Mouse (Mus musculus): ENCODE data around the gene Zfp207. TPM values are rescaled to one million over a fixed set of nuclear protein-coding genes. Genes with fewer than 3 reads are reported as not detected.
"Not testable (repeated sequence)": the region's sequence is repeated elsewhere in the genome, so short reads cannot be mapped to it uniquely, and the experiment has no call there.

Gene Zfp207
- polyA plus RNA-seq, 1 experiment from 2014 or later, result 226 TPM

- H3K4me1 ChIP-seq, result no peaks in the 10 kb centered on the region
- H3K27me3 ChIP-seq, result no peaks in the 10 kb centered on the region
- no peak overlapping the region for H3K9ac ChIP-seq
- H3K36me3 ChIP-seq, result peaks cover 14% of the 10 kb centered on the region
- no peak overlapping the region for H3K4me2 ChIP-seq
- no peak overlapping the region for H3K27ac ChIP-seq
- 63% methylated on average over 1 of the region's 1 CpGs for WGBS
- ATAC-seq (ENCODE audit: borderline replicate concordance, extremely low read depth, low FRiP score, low TSS enrichment), result no peak
- H3K9me3 ChIP-seq, result no peaks in the 10 kb centered on the region
- no peak overlapping the region for H3K4me3 ChIP-seq
Observed at GRCm38 (mm10) chr11:80419743-80420142, 36.7 kb downstream of the Zfp207 start.

- 62% methylated on average over 2 of the region's 2 CpGs for WGBS
- Histone ChIP-seq H3K9ac (no peak overlapping the region), H3K9me3 (no peaks in the 10 kb centered on the region), H3K27me3 (no peaks in the 10 kb centered on the region), H3K4me3 (no peak overlapping the region), H3K4me1 (no peaks in the 10 kb centered on the region), H3K4me2 (no peak overlapping the region), H3K27ac (no peak overlapping the region), H3K36me3 (peaks cover 10% of the 10 kb centered on the region)
- ATAC-seq (ENCODE audit: borderline replicate concordance, extremely low read depth, low FRiP score, low TSS enrichment), result no peak
Observed at GRCm38 (mm10) chr11:80420202-80420984, 37.3 kb downstream of the Zfp207 start.

- ATAC-seq (ENCODE audit: borderline replicate concordance, extremely low read depth, low FRiP score, low TSS enrichment), result no peak
- H3K4me2 ChIP-seq, result no peak overlapping the region
- H3K27ac ChIP-seq, result no peak overlapping the region
- H3K4me1 ChIP-seq, result no peaks in the 10 kb centered on the region
- H3K4me3 ChIP-seq, result no peak overlapping the region
- H3K36me3 ChIP-seq, result peaks cover 7% of the 10 kb centered on the region
- no peak overlapping the region for H3K9ac ChIP-seq
- H3K9me3 ChIP-seq, result no peaks in the 10 kb centered on the region
- WGBS, result 77% methylated on average over 7 of the region's 7 CpGs
- no peaks in the 10 kb centered on the region for H3K27me3 ChIP-seq
Observed at GRCm38 (mm10) chr11:80421421-80422047, 38.5 kb downstream of the Zfp207 start.

GRCm38 (mm10) chr11:80424691-80425090 lies 41.6 kb downstream of the Zfp207 start:
- Histone ChIP-seq H3K27ac (no peak overlapping the region), H3K4me3 (no peak overlapping the region), H3K4me1 (peaks cover 4% of the 10 kb centered on the region), H3K9me3 (no peaks in the 10 kb centered on the region), H3K4me2 (no peak overlapping the region), H3K27me3 (no peaks in the 10 kb centered on the region), H3K36me3 (no peaks in the 10 kb centered on the region), H3K9ac (no peak overlapping the region)
- 75% methylated on average over 2 of the region's 2 CpGs for WGBS
- no peak for ATAC-seq (ENCODE audit: borderline replicate concordance, extremely low read depth, low FRiP score, low TSS enrichment)

- H3K36me3 ChIP-seq, result no peaks in the 10 kb centered on the region
- no peak for ATAC-seq (ENCODE audit: borderline replicate concordance, extremely low read depth, low FRiP score, low TSS enrichment)
- H3K4me2 ChIP-seq, result no peak overlapping the region
- H3K9me3 ChIP-seq, result no peaks in the 10 kb centered on the region
- H3K27me3 ChIP-seq, result no peaks in the 10 kb centered on the region
- WGBS, result 52% methylated on average over 5 of the region's 5 CpGs
- no peak overlapping the region for H3K27ac ChIP-seq
- no peak overlapping the region for H3K4me3 ChIP-seq
- no peak overlapping the region for H3K9ac ChIP-seq
- peaks cover 7% of the 10 kb centered on the region for H3K4me1 ChIP-seq
Observed at GRCm38 (mm10) chr11:80425247-80425778, 42.2 kb downstream of the Zfp207 start.

- H3K9ac ChIP-seq, result not testable (repeated sequence)
Observed at GRCm38 (mm10) chr11:80426029-80426813, 43.1 kb downstream of the Zfp207 start.

GRCm38 (mm10) chr11:80428381-80429008 lies 45.4 kb downstream of the Zfp207 start, which contains the start of gene Psmd11:
Gene Psmd11 (plus strand): TSS chr11:80428615.
- Histone ChIP-seq H3K27me3 (no peaks in the 10 kb centered on the region), H3K4me2 (peak within 1 kb of the TSS; percentile 77), H3K4me1 (peaks cover 7% of the 10 kb centered on the region), H3K9ac (peak within 1 kb of the TSS; percentile 95), H3K4me3 (peak within 1 kb of the TSS; percentile 91), H3K27ac (peak within 1 kb of the TSS; percentile 78), H3K9me3 (no peaks in the 10 kb centered on the region), H3K36me3 (peaks cover 14% of the 10 kb centered on the region)
- WGBS, result 0% methylated on average over 45 of the region's 58 CpGs
- ATAC-seq (ENCODE audit: borderline replicate concordance, extremely low read depth, low FRiP score, low TSS enrichment), result peak; percentile 99

More at GRCm38 (mm10) chr11:80426029-80426813, 43.1 kb downstream of the Zfp207 start:
- not testable (repeated sequence) for H3K4me3 ChIP-seq; H3K27me3 ChIP-seq; H3K4me2 ChIP-seq; H3K9me3 ChIP-seq; H3K27ac ChIP-seq; H3K4me1 ChIP-seq; ATAC-seq (ENCODE audit: borderline replicate concordance, extremely low read depth, low FRiP score, low TSS enrichment); H3K36me3 ChIP-seq
- 75% methylated on average over 16 of the region's 16 CpGs for WGBS

- peak; percentile 68 for ATAC-seq (ENCODE audit: borderline replicate concordance, extremely low read depth, low FRiP score, low TSS enrichment)
- peaks cover 7% of the 10 kb centered on the region for H3K4me1 ChIP-seq
- H3K27ac ChIP-seq, result peak overlapping the region; percentile 78
- under 1% methylated on average over 32 of the region's 37 CpGs for WGBS
- no peaks in the 10 kb centered on the region for H3K27me3 ChIP-seq
- peak overlapping the region; percentile 95 for H3K9ac ChIP-seq
- peaks cover 18% of the 10 kb centered on the region for H3K36me3 ChIP-seq
- no peaks in the 10 kb centered on the region for H3K9me3 ChIP-seq
- H3K4me3 ChIP-seq, result peak overlapping the region; percentile 91
- peak overlapping the region; percentile 77 for H3K4me2 ChIP-seq
Observed at GRCm38 (mm10) chr11:80429009-80429475, 46.0 kb downstream of the Zfp207 start.

GRCm38 (mm10) chr11:80429500-80430166 lies 46.6 kb downstream of the Zfp207 start:
- Histone ChIP-seq H3K4me1 (peaks cover 7% of the 10 kb centered on the region), H3K4me2 (peak overlapping the region; percentile 77), H3K27ac (no peak overlapping the region; the same call in 1 of the 2 replicates), H3K9ac (peak overlapping the region; percentile 95), H3K9me3 (no peaks in the 10 kb centered on the region), H3K4me3 (peak overlapping the region; percentile 91), H3K27me3 (no peaks in the 10 kb centered on the region), H3K36me3 (peaks cover 21% of the 10 kb centered on the region)
- ATAC-seq (ENCODE audit: borderline replicate concordance, extremely low read depth, low FRiP score, low TSS enrichment), result no peak
- 54% methylated on average over 14 of the region's 14 CpGs for WGBS

GRCm38 (mm10) chr11:80430366-80430910 lies 47.4 kb downstream of the Zfp207 start:
- no peak overlapping the region for H3K9ac ChIP-seq
- peaks cover 22% of the 10 kb centered on the region for H3K36me3 ChIP-seq
- no peak overlapping the region for H3K4me2 ChIP-seq
- H3K4me3 ChIP-seq, result no peak overlapping the region
- no peaks in the 10 kb centered on the region for H3K27me3 ChIP-seq
- H3K9me3 ChIP-seq, result no peaks in the 10 kb centered on the region
- peaks cover 7% of the 10 kb centered on the region for H3K4me1 ChIP-seq
- no peak overlapping the region for H3K27ac ChIP-seq
- ATAC-seq (ENCODE audit: borderline replicate concordance, extremely low read depth, low FRiP score, low TSS enrichment), result no peak
- WGBS, result 89% methylated on average over 3 of the region's 3 CpGs
